Mouse (Mus musculus) bone marrow macrophage, adult 2 months (primary cell): ENCODE measurements around the gene Sema4f. TPM values are rescaled to one million over a fixed set of nuclear protein-coding genes. Genes with fewer than 3 reads are reported as not detected.
A peak's percentile ranks its signal among the peaks of the same experiment; 100 is the strongest.

Experiments
- H3K27ac ChIP-seq: 2 replicates; pipeline ENCODE4 v1.5.1; 2012; ENCODE audit warnings: low read depth, low read length; ENCODE audit not compliant: insufficient read depth
- H3K4me1 ChIP-seq: 2 replicates; pipeline ENCODE4 v1.6.1; 2012; ENCODE audit warnings: low read length; ENCODE audit not compliant: control insufficient read depth, insufficient read depth
- H3K4me3 ChIP-seq: 2 replicates; pipeline ENCODE4 v1.5.1; 2012; ENCODE audit warnings: mild to moderate bottlenecking, low read length, moderate library complexity; ENCODE audit not compliant: insufficient read depth
- CTCF ChIP-seq: IDR thresholded peaks from 2 replicates; pipeline ENCODE4 v1.5.1; 2012; ENCODE audit warnings: low read depth, mild to moderate bottlenecking, low read length, moderate library complexity
- POLR2A ChIP-seq: IDR thresholded peaks from 2 replicates; pipeline ENCODE4 v1.6.1; 2012; ENCODE audit warnings: mild to moderate bottlenecking, low read depth, low read length, borderline replicate concordance
- polyA plus RNA-seq: library from polyadenylated mRNA; stranded (reverse); fragments of >200 nt; gene quantifications from 2 replicates; pipeline ENCODE4 v1.2.4, GENCODE M21; 2012; ENCODE audit not compliant: missing spikeins, insufficient read depth, insufficient read length

Sema4f gene
- polyA plus RNA-seq, 1 experiment, result not detected

GRCm38 (mm10) chr6:82927617-82928016, 12.0 kb downstream of the Sema4f start:
- no peaks in the 10 kb centered on the region for H3K4me1 ChIP-seq
- TF ChIP-seq CTCF (no peak), POLR2A (no peak)
- H3K27ac ChIP-seq, result no peak overlapping the region
- no peak overlapping the region for H3K4me3 ChIP-seq

GRCm38 (mm10) chr6:82926528-82926927, 13.0 kb downstream of the Sema4f start:
- Histone ChIP-seq H3K4me1 (no peaks in the 10 kb centered on the region), H3K27ac (no peak overlapping the region), H3K4me3 (no peak overlapping the region)
- TF ChIP-seq POLR2A (no peak), CTCF (no peak)

- H3K27ac ChIP-seq, result no peak overlapping the region
- H3K4me3 ChIP-seq, result no peak overlapping the region
- TF ChIP-seq CTCF, result no peak
- TF ChIP-seq POLR2A, result no peak
- no peaks in the 10 kb centered on the region for H3K4me1 ChIP-seq
Measured at GRCm38 (mm10) chr6:82926106-82926505, 13.5 kb downstream of the Sema4f start.

GRCm38 (mm10) chr6:82925005-82925404, 14.6 kb downstream of the Sema4f start:
- H3K4me3 ChIP-seq, result no peak overlapping the region
- no peaks in the 10 kb centered on the region for H3K4me1 ChIP-seq
- H3K27ac ChIP-seq, result no peak overlapping the region
- no peak for TF ChIP-seq POLR2A
- no peak for TF ChIP-seq CTCF

GRCm38 (mm10) chr6:82921426-82922224, 17.9 kb downstream of the Sema4f start:
- Histone ChIP-seq H3K27ac (no peak overlapping the region), H3K4me3 (no peak overlapping the region), H3K4me1 (no peaks in the 10 kb centered on the region)
- TF ChIP-seq POLR2A (no peak), CTCF (no peak)

GRCm38 (mm10) chr6:82919520-82919919, 20.0 kb downstream of the Sema4f start:
- TF ChIP-seq POLR2A (no peak), CTCF (no peak)
- H3K4me1 ChIP-seq, result no peaks in the 10 kb centered on the region
- H3K4me3 ChIP-seq, result no peak overlapping the region
- H3K27ac ChIP-seq, result no peak overlapping the region

- no peak overlapping the region for H3K27ac ChIP-seq
- no peak overlapping the region for H3K4me3 ChIP-seq
- H3K4me1 ChIP-seq, result peaks cover 5% of the 10 kb centered on the region; the same call in 1 of the 2 replicates
- TF ChIP-seq CTCF (no peak), POLR2A (no peak)
Measured at GRCm38 (mm10) chr6:82918371-82918770, 21.2 kb downstream of the Sema4f start.

GRCm38 (mm10) chr6:82917778-82918129, 21.8 kb downstream of the Sema4f start:
- no peak overlapping the region for H3K4me3 ChIP-seq
- H3K27ac ChIP-seq, result no peak overlapping the region
- TF ChIP-seq POLR2A (no peak), CTCF (peak; percentile 96)
- peaks cover 10% of the 10 kb centered on the region for H3K4me1 ChIP-seq

GRCm38 (mm10) chr6:82917076-82917777, 22.3 kb downstream of the Sema4f start:
- no peak for TF ChIP-seq POLR2A
- TF ChIP-seq CTCF, result no peak
- Histone ChIP-seq H3K4me3 (no peak overlapping the region), H3K27ac (no peak overlapping the region), H3K4me1 (peaks cover 11% of the 10 kb centered on the region)

GRCm38 (mm10) chr6:82916459-82916858, 23.1 kb downstream of the Sema4f start:
- Histone ChIP-seq H3K27ac (no peak overlapping the region), H3K4me3 (no peak overlapping the region), H3K4me1 (peaks cover 11% of the 10 kb centered on the region)
- TF ChIP-seq POLR2A, result no peak
- TF ChIP-seq CTCF, result no peak
